Mouse (Mus musculus) urinary bladder, postnatal 10 days (tissue): ENCODE results near the gene Bcl9l.

Experiments used
- DNase-seq: peaks from one replicate; pipeline ENCODE4 v3.0.0; 2022; ENCODE audit warnings: low spot score

Bcl9l gene

DNA sequence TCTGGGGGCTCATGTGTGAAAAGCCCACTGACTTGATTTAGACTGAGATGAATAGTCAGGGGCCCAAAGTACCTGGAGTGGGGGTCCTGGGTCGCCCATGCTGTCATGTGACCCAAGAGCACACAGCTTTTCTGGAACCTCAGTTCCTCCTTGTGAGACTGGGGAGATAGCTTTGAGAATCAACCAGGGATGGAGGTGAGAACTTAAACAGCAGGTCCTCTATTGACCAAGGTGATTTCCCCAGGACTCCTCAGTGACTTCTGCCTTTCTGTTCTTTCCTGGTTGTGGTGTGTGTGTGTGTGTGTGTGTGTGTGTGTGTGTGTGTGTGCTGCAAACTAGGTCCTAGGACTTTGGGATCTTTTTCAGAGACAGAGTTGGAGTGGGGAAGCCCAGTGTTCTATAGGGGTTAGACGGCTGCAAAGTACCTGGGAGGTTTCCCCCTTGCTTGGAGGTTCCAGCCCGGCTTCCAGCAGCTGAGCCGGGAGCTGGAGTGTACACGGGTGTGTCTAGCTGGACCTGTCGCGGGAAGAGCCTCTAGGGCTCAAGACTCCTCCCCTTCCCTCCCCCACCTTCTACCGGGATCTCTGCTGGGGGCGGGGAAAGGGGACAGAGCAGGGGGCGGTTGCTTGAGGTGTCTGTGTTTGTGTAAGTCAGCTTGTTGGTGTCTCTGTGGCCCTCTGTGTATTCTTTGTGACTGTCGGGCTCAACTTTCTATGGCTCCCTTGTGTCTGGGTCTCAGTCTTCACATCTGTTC is 15.2 kb downstream of the Bcl9l start:
- no peak for DNase-seq

DNA sequence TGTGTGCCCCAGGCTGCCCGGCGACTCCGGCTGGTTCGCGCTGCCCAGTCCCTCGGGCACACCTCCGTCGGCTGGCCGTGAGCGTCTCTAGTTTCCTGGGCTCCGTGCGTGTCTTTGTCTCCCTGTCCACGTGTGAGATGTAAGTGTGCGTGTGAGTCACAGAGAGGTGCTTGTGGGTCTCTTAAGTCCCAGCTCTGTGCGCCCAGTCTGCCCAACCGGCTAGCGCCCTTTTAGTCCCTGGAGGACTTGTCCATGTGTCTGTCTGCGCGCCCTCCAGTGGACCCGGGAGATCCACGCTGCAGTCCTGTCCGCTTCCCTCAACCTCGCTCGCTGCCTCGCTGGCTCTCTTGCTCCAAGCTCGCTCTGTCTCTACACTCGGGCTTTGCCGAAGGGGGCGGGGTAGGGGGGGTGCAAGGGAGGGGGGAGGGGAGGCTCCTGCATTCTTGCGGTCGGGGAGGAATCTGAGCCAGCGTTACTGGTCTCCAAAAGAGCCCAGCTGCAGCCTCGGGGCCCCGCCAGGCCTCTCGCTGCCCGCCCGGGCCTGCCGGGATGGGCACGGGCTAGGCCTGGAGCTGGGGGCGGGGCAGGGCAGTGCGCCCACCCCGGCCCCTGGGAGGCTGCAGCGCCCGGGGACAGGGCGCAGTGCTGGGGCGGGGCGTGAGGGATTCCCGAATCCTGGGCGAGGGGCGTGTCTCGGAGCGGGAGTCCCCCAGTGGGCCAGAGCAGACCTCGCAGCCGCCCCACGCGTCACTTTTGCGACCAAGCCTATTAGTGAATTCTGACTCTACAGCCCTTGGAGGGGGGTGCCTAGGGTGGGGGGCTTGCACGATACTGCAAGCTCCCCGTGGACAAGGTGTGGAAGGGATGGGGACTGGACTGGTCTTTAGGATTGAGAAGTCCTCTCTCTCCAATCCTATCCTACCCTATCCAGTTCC is 16.1 kb downstream of the Bcl9l start:
- DNase-seq = peak; percentile 59

DNA sequence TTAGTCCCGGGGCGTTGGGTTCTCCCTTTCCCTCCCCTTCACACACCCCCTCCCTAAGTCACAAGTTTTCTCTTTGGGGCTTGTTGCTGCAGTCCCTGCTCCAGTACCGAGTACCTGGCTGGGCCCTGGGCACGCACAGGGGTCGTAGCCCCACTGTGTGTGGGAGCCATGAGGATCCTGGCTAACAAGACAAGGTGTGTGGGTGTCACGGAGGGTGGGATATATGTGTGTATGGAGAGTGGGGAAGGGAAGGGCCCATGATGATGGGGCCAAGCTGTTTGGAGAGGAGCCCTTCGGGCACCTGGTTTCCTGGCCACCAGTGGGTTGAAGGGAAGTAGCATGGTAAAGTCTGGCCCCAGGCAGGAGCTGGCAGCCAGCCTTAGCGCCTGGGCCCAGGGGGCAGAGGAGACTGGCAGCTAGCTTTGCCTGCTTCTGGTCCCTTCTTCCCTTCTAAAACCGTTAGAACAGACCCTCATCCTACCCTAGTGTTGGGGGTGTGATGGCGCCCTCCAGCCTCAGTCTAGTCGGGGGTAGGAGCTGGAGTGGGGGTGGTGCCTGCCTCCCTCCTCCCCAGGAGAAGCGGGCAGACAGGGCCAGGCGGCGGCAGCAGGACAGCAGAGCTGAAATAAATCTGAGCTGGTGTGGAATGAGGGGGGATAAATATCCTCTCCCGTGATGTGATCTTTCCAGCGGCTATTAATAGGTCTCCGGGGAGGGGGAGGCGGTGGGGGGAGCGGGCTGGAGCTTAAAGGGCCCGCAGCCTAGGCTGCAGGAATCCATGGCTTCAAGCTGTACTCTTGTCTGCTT is 16.9 kb downstream of the Bcl9l start:
- DNase-seq = peak; percentile 14

DNA sequence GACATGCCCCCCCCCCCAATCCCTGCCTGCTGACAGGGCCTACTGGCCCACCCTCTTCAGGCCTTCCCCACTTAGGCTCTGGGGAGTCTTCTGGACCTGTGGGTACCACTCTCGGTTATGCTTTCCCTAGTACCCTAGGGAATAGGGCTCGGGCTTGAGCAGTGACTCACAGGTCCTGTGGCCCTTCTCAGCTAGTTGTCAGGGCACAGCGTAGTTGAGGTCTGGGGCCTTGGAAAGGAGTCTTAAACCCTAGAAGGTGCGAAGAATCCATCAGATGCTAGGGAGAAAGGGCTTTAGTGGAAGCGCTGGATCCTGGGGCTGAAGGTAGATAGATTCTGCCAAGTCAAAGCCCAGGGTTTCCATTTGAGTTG is 17.5 kb downstream of the Bcl9l start:
- DNase-seq = no peak

DNA sequence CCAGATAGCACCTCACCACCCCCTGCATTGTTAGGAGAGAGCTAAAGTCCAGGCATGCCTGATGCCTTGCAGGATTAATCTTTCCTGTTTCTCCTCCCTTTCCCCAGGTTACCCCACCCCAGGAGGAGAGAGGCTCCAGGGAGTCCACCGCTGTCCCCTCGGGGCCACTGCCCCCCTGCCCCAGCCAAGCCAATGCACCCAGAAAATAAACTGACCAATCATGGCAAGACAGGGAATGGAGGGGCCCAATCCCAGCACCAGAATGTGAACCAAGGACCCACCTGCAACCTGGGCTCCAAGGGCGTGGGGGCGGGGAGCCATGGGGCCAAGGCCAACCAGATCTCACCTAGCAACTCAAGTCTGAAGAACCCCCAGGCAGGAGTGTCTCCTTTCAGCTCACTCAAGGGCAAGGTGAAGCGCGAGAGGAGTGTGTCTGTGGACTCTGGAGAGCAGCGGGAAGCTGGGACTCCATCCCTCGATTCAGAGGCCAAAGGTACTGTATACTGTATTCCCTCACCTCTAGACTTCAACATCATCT is 18.1 kb downstream of the Bcl9l start:
- DNase-seq = no peak

DNA sequence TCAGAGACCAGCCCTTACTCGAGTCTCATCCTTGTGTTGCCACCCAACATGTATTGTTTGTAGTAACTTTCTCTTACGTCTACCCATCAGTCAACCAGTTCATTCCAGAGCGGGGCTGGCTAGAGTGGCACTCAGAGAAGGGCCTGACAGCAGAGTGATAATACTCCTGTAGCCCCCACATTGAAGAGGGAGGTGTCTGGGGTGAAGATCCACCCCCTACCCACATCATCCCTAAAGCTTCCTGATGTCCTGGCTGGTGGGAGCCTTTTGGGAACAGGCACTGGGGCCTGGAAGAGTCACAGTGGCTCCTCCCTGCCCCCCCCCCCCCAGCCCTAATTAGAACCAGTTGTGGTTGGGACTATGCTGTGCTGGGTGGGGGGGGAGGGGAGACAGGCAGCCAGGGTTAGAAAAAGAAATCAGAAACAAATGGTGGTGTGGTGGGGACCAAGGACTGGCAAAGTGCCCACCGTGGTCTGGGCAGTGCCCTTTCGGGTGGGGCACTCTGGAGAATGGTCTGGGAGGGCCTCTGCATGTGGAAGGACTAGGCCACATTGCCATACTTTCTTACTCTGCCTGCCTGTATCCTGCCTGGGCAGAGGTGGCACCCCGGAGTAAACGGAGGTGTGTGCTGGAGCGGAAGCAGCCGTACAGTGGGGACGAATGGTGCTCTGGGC is 18.7 kb downstream of the Bcl9l start:
- no peak for DNase-seq

DNA sequence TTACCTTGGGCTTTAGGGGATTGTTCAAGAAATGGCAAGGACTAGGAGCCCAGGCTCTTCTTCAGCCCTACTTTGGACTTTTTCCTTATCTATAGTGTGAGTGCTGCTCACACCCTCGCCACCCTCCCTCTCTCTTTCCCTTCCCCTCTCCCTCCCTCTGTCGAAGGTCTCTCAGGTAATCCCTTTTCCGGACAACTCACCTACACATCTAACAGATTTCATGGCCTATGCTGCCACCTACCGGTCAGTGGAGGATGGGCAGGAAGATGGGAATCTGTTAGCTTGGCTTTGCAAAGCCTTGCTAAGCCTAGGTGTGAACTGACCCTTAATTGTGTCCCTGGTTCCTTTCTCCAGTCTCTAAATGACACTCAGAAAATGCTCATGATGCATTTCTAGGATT is 19.4 kb downstream of the Bcl9l start:
- no peak for DNase-seq

DNA sequence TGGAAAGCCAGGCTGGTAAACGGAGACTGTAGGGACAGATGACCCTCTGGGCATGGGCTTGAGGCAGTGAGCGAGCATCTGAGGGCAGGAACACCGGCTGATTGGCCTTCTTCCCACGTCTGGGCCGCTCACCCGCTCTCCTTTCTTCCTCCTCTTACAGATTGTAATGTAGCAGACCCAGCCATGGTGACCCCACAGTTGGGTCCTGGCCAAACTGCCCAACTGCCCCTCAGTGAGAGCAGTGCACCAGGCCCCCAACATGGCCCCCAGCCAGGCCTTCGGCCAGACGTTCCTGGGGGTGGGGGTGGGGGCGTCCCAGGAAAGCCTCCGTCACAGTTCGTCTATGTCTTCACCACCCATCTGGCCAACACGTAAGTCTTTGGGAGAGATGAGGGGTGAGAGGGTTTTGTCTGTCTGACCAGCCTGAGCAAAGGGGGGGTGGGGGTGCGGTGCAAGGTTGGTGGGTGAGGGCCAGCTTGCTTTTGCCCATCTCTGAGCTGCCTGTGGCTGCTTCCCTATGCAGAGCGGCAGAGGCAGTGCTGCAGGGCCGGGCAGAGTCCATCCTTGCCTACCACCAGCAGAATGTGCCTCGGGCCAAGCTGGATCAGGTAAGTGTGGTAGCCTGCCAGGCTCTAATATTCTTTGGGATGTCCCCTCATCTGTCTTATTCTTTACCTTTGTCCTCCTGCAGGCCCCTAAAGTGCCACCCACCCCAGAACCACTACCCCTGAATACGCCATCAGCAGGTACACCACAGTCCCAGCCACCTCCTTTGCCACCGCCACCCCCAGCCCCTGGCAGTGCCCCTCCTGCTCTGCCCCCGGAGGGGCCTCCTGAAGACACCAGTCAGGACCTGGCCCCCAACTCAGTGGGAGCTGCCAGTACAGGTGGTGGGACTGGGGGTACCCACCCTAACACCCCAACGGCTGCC is 22.5 kb downstream of the Bcl9l start:
- DNase-seq = no peak

DNA sequence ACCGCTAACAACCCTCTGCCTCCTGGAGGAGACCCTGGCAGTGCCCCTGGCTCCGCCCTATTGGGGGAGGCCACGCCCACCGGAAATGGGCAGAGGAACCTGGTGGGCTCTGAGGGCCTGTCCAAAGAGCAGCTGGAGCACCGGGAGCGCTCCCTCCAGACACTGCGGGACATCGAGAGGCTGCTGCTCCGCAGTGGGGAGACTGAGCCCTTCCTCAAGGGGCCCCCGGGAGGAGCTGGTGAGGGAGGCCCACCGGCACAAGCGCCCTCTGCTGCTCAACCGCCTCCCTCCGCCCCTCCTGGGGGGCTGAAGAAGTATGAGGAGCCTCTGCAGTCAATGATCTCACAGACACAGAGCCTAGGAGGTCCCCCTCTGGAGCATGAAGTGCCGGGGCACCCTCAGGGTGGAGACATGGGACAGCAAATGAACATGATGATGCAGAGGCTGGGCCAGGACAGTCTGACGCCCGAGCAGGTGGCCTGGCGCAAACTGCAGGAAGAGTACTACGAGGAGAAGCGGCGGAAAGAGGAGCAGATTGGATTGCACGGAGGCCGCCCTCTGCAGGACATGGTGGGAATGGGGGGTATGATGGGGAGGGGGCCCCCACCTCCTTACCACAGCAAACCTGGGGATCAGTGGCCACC is 23.3 kb downstream of the Bcl9l start:
- no peak for DNase-seq

DNA sequence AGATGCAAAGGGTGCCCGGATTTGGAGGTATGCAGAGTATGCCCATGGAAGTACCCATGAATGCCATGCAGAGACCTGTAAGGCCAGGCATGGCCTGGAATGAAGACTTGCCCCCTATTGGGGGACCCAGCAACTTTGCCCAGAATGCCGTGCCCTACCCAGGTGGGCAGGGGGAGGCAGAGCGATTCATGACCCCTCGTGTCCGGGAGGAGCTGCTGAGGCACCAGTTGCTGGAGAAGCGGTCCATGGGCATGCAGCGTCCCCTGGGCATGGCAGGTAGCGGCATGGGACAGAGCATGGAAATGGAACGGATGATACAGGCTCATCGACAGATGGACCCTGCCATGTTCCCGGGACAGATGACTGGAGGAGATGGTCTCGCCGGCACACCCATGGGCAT is 23.9 kb downstream of the Bcl9l start:
- DNase-seq = no peak

DNA sequence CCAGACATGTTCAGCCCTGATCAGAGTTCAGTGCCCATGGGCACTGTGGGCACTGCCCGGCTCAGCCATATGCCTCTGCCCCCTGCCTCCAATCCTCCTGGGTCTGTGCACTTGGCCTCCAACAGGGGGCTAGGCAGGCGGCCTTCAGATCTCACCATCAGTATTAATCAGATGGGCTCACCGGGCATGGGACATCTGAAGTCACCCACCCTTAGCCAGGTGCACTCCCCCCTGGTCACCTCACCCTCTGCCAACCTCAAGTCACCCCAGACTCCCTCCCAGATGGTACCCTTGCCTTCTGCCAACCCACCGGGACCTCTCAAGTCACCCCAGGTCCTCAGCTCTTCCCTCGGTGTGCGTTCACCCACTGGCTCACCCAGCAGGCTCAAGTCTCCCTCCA is 24.7 kb downstream of the Bcl9l start:
- DNase-seq = no peak

DNA sequence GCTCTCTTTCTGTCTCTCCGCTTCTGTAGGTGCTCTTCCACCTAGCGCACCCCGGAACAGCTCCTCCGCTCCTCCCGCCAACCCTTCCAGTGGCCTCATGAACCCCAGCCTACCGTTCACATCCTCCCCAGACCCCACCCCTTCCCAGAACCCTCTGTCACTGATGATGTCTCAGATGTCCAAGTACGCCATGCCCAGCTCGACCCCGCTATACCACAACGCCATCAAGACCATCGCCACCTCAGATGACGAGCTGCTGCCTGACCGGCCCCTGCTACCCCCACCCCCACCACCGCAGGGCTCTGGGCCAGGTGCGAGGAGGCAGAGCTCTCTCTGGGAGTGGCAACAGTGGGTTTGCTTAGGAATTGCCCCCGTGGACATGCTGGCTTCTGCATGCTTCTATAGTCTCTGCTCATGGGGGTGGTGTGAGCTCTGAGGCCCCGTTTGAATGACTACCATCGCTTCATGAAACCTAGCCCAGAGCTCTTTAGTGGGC is 25.5 kb downstream of the Bcl9l start:
- DNase-seq = no peak

DNA sequence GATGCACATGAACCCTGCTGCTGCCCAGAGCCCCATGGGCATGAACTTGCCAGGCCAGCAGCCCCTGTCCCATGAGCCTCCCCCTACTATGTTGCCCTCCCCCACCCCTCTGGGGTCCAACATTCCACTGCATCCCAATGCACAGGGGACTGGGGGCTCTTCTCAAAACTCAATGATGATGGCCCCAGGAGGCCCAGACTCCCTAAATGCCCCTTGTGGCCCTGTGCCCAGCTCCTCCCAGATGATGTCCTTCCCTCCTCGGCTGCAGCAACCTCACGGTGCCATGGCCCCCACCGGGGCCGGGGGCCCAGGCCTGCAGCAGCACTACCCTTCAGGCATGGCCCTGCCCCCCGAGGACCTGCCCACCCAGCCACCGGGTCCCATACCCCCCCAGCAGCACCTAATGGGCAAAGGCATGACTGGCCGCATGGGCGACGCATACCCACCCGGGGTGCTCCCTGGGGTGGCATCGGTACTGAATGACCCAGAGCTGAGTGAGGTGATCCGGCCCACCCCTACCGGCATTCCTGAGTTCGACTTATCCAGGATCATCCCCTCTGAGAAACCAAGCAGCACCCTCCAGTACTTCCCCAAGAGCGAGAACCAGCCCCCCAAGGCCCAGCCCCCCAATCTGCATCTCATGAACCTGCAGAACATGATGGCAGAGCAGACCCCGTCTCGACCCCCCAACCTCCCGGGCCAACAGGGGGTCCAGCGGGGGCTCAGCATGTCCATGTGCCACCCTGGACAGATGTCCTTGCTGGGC is 26.3 kb downstream of the Bcl9l start:
- no peak for DNase-seq

DNA sequence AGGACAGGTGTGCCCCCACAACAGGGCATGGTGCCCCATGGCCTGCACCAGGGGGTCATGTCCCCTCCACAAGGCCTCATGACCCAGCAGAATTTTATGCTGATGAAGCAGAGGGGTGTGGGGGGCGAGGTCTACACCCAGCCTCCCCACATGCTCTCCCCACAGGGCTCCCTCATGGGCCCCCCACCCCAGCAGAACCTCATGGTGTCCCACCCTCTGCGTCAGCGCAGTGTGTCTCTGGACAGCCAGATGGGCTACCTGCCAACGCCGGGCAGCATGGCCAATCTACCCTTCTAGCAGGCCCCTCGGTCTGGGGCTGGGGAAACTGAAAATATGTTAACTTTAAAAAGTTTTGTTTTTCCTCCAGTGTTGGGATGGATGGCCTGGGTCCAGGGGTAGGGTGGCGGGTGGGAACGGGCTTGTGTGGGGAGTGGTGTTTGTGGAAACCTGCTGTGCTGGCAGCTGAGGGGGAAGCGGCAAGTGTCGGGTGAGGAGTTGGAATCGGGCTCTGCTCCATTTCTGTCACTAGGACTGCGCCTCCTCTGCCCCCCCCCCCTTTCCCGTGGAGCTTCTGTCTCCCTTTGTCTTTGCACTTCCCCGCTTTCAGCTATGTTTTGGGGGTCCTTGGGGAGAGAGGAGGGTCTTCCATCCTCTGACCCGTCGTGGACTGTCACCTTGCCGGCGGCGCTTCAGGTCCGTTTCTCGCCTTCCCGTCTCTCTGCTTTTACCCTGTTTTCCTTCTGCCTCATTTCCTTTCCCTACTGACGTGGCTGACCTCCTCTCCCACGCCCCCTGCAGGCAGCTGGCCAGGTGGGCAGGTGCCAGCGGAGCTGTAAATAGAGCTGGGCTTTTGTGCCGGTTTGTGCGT is 27.1 kb downstream of the Bcl9l start:
- DNase-seq = peak; percentile 79

DNA sequence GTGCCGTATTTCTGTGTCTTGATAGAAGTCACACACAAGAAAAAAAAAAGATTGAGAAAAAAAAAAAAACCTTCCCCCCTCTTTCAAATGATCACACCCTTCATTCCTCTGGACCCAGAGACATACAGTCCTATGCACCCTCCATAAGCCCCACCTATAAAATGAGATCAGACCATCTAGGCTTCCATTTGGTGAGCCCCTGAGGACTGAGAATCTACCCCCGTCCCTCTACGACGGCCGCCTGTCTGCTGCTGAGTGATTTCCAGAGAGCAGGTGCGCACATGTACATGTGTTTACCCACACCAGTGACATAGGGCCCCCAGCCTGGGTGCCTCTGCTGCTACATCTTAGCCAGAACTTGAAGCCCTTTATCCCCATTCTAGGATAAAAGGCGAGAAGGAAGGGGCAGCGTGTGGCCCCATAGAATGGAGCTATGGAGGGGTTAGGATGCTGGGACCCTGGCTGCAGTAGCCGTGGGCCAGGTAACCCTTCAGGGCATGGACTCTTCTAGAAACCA is 27.8 kb downstream of the Bcl9l start:
- no peak for DNase-seq

DNA sequence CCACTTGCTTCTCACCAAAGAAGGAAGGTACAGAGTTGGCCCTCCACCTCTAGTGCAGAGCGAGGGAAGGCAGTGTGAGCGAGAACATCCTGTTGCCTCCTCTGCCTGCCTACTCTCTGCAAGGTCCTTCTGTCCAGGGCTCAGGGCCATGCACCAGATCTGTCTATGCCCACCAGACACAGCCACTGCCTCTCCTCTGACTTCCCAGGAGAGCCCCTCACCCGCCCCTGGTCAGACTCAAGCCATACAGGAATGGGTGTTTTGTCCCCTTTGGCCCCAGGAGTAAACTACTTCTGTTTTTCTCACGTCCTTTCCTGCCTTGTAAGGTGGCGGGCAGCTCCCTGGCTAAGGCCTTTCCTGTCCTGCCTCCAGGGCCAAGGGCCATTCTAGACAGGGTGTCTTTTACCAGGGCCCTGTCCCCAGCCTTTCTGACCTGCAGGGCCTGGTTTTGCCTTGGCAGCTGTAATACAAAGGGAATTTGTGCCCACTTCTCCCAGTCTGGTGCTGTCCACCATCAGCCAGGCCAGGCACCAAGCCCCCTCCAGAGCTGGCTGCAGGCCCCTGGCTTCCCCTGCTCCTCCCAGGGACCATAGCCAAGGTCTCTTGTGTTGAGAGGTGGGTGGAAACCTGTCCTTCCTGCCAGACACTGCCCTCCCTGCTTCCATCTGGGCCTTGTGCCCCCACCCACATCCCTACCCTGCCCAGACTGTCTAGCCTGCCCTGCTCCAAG is 28.4 kb downstream of the Bcl9l start:
- no peak for DNase-seq
